Mouse (Mus musculus) skeletal muscle tissue, adult 2 months (tissue): ENCODE results near the gene Abca1.

Source experiments
- DNase-seq: peaks from one replicate; pipeline ENCODE4 v3.0.0-alpha.2; 2012; ENCODE audit warnings: low read depth, low spot score

The Abca1 gene

DNA sequence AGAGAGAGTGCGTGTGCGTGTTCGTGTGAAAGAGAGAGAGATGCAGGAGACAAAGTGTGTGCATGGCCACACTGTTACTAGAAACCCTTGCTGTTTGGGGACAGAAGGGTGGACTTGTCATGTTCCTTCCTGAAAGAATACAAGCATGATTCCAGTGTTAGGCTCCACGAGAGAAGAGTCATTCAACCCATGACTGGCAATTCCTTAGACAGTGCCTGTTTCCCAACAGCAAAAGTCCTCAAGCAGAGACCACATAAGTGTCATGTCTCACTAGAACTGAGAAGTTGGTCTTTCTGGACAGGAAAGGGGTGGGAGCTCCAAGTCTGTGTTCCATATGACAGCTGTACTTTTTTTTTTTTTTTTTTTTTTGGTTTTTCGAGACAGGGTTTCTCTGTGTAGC, 10.1 kb downstream of the Abca1 start:
- no peak for DNase-seq

DNA sequence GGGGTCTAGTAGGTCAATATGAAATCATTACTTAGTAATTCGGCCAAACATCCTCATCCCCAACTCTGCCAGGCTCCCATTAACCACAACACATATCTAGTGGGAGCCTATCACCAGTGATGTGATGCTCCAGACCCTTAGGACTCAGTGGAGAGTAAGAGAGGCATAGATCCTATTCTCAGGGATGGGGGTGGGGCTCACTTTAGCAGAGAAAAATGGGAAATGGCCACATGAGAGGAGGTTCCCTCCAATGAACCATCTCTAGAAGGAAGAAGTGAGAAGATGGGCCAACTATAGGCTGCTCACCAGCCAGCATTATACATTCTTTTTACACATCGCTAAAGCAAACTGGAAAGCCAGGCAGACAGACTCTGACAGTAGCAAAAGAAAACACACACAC, 10.9 kb downstream of the Abca1 start:
- no peak for DNase-seq

DNA sequence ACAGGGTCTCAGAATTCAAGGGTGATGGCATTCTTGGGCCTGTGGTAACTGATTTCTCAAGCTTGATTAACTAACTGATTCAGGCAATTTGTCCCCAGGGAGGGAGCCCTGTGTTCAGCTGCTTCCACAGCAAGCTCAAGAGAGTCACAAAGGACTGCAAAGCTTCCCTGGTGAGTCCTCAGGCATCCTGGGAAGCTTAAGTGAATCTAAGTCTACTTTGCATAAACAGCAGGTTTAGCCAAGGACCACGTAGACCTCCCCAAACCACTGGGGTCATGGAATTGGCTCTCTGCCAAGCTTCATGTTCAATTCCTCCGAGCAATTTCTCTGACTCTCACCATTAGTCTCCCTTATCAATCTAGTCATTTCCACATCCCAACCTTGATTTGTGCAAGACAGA, 12.2 kb downstream of the Abca1 start:
- peak; percentile 24 for DNase-seq

DNA sequence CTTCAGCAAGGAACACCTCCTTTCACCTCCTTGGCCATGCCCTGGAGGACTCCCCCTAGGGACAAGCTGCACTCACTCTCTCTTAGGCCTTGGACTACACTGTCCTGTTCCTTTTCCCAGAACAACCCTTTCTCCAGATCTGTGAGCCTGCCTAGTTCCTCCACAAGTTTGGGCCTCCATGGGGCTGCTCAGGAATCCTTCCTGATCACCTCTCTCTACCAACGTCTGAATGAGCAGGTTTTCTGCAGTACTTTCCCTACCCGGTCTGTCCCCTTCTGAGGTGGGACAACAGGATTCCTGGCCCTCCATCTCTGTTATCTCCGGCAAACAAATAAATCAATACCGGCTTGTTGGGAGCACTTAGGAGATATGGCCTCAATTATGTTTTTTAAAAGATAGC, 12.6 kb downstream of the Abca1 start:
- DNase-seq, result no peak

DNA sequence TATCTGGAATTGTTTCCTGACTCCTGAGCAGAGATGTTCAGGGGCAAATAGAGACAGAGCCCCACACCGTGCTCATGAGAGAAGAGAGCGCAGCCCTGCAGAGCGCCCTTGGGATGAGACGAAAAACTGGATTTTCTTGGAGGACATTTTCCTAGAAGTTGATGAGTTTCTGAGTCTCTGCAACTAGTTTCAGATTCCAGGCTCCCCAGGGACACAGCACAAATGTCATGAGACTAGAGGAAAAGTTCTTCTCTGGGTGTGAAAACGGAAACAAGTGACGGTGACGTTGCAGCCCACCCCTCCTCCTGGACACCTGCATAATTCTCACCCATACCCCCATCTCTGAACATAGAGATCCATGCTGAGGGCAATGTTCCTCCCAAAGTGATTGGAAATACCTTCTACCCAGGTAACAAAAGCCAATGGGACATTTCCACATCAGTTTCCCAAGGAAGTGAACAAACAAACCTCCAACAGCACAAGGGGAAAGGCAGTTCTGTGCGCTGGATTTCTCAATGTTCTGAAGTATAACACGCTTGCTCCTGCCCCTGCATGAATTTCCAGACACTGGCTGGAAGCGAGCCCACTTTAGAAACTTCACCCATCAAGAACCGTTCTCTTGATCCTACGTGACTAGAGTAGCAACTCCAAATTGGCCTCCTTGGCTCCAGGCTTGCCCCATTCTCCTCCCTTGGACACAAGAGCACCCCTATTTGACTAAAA, 13.3 kb downstream of the Abca1 start:
- no peak for DNase-seq

DNA sequence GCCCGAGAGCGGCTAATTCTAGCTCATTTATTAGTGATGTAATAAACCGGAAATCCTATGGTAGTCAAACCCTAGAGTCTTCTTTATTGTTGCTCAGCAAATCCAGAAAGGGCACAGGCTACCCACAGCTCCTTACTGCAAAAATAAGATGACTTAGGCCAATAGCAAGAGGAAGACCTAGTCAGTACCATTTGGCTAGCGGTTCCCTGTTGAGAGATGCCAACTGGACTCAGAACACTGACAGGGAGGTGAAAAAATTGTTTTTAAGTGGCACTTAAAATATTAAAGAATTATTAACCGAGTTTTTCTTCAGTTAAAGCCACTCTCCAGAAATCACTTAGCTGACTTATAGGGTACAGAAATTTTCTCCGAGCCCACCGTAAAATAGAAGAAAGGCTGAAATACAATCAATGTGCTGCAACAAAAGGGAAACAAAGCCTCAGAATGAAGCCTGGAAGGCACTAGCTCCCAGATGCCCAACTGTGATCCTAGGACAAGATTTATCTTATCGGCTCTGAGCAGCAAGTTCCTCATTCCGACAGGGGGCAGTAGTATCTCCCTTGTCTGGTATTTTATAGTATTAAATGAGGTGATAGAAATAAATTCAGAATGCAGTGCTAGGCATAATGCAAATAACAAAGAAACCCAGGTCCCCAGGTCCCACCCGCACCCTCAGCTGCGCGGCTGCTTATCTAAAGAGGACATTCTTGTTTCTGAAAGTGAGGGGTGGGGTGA, 14.1 kb downstream of the Abca1 start:
- DNase-seq, result no peak

DNA sequence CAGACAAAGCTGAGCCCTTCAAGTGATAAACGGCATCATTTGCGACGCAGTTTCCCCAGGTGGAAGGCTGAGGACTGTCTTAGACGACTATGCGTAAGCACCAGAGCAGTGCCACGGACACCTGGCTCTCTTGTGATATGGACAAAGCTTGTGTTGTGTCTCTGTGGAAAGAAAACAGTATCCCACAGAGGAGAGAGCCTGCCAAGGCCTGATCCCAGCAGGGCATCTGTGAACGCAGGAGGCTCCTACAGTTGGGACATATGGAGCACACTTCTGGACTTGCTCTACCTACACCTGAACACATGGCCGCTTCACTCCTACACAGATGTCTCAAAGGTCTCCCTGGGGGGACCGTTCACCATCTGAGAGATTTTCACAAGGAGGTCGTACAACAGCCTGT, 15.1 kb downstream of the Abca1 start:
- no peak for DNase-seq

DNA sequence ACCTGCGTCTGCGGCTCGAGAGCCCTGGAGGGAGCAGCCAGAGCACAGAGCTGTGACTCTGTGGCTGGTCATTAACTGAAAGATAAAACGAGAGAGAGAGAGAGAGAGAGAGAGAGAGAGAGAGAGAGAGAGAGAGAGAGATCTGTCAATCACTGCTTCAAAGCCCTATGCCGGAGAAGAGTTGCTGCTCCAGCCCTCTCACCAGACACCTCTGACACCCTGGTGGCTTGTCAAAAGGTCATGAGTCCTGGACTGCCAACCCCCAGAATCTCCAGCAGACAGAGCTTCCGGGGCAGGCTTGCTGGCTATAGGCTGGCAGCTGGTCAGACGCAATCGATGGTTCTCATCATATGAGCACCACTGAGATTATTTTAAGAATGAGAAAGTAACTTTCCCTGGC, 15.7 kb downstream of the Abca1 start:
- DNase-seq, result no peak

DNA sequence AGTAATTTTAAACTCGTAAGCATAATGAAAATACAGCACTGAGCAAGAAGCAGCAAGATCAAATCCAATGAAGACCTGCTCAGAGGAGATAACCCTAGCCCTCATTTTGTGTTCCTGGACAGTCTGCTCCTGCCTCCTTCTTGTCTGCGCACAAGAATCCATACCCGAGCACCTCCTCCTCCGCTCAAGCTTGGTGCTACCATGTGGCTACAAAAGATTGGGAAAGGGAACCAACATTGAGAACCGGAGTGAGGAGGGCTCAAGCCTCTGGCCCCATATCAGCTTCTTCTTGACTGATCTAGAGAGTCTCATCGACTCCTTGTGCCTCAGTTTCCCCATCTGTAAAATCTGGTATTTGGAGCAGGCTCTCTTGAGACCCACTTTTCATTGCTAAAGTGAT, 19.0 kb downstream of the Abca1 start:
- DNase-seq, result no peak

DNA sequence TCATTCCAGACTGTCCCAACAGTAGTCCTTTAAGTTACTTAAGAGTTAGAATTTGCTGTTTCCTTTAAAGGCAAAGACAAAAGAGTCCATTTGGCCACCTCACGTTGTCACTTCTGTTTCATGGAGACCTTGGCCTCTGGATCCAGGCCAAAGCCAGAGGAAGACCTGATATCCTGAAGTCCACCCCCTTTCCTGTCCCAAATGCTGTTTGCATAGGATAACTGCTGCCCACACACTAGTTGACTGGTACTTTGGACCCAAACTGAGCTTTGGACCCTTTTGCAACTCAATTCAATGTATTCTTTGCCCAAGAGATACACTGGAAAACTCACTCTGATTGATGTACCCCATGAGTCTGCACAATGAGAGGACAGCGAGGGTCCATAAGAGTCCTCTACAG, 20.2 kb downstream of the Abca1 start:
- no peak for DNase-seq

DNA sequence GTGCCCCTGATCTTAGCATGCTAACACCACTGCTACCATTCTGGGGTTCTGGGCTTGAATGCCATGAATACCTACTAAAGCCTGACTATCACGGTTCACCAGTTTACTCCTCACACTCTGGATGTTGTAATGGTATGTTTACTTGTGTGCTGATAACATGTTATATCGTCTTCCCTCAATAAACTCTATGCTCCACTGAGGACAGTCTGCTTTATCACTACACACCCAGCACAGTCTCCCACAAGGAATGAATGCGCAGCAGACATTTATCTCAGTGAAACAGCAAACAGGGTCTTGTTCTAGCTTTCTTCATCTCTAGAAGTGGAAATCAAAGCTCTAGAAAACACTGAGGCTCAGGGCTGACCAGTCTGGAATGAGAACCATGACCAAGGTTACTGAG, 20.7 kb downstream of the Abca1 start:
- no peak for DNase-seq

DNA sequence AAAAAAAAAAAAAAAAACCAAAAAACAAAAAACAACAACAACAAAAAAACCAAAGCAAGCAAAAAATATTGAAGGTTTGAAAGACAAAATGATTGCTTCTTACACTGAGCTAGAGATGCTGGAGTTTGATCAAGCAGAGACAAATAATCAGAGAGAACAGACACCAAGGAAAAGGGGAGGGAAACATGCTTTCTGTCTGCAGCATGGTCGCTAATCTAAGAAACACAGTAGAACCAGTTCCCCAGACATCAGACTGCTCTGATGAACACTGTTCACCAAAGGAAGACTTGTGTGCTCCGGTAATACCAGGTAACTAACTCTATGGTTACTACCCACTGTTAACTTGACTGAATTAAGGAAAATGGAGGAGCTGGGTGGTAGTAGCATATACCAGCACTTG, 22.6 kb downstream of the Abca1 start:
- no peak for DNase-seq

DNA sequence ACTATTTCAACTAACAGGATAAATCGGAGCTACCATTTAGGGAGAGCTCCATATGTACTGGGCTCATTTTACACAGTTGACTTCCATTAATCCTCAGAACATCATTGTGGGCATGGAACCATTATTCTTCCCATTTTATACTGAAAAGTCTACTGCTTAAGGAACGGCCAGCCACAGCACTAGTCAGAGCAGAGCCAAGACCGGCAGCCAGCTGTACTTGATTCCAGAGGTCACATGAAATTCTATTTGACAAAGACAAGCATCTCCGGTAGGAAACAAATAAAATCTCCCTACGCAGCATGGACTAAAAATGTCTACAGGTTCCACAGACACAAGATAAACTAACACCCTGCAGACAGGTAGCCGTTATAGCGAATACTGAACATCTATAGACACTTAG, 24.9 kb downstream of the Abca1 start:
- no peak for DNase-seq

DNA sequence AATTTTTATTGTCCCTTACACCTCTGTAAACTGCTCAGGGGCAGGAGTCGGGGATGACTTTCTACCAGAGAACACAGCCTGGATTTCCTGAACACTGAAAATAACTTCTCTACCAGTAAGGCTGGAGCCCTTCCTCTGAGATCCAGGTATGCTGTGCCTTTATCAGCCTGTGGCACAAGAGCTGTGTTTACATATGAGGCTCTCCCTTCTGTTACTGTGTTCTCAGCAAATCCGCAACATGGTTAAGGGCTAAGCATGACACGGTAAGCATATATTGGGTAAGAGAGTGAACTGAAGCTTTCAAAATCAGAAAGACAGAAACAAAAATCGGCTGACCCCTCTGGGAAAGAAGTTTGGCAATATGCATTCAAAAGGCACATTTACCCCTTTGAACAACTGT, 25.7 kb downstream of the Abca1 start:
- no peak for DNase-seq

DNA sequence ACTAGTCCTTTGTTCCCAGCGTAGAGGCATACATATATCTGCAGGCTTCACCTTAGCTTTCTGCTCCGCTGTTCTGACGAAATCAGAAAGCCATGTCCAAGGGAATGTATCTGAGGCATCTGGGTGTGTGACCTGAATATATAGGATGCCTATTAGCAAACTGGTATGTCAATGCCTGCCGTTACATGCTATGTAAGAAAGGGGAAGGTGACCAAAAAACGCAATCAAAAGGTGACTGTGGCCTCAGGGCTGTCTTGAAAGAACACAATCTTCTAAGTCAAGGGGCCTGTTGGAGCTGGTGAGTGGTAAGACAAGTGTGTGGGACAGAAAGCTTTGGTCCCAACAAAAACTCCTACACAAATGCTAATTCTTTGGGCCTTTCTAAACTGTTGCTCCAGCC, 28.2 kb downstream of the Abca1 start:
- no peak for DNase-seq

DNA sequence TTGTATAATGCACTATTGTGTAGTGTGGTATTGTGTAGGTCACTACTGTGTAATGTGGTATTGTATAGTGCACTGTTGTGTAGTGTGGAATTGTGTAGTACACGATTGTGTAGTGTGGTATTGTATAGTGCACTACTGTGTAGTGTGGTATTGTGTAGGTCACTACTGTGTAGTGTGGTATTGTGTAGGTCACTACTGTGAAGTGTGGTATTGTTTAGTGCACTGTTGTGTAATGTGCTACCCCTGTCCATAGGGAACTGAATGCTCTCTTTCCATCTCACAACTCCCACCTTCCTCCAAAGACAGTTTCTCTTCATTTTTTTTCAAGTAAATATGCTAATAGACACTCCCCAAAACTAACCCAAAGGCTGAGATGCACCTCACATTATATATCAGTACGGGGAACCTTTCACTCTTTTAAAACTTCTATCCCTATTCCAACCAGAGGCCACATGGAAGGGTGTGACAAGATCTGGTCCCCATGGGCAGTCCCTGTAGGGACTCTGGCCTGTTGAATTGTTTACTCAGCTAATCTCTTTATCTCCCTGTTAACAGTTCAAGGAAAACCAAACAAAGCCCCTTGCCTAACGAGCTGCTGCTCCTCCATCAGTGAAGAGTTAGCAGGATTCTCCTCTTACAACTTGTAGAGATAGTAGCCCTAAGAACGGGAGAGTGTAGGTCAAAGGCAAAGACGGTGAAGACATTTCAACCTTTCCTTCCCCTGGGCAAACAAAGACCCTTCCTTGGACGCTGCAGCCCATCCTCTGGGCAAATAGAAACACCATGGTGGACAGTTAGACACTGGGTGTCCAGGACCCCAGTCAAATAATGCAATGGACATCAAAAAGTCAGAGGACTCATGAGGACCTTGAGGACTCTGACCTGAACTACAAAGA, 28.8 kb downstream of the Abca1 start:
- DNase-seq, result no peak

DNA sequence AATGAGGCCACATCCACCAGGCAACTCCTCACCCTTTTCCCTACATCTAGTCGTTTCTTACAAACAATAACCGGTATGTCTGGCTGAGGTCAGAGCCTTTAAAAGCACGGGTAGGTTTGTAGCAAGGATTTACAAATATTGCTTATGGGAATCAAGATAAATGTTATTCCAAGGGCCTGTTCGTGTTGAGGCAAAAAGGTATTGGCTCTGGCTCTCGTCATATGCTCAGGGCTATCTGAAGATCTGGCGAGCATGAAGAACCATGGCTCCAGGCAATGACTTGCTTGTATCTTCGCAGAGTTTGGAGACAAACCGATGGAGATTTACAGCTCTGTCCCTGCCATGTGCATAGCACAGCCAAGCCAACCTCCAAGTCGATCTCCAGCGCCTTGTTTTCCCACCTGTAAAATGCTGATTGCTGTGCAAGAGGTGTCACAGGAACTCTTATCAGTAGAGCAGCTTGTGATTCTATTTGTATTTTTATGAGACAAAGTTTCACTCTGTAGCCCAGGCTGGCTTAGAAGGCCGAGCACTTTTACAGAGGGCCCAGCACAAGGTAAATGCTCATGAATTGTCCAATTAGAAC, 29.9 kb downstream of the Abca1 start:
- DNase-seq, result no peak

DNA sequence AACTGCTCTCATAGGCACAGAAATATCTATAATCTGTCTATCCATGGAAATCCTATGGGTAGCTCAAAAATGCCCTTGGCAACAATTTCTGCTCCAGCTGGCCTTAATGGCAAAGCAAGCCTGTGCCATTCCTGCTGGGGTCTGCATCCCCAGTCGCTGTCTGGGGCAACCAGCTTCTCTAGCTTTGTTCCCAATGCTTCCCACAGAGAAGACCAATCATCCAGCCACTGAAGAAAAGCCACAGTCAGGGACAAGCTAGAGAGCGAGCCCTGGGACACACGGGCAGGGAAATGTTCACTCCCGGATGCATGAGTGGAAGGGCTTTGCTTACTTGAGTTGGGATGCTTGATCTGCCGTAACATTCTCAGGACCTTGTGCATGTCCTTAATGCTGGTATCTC, 32.4 kb downstream of the Abca1 start:
- DNase-seq, result no peak

DNA sequence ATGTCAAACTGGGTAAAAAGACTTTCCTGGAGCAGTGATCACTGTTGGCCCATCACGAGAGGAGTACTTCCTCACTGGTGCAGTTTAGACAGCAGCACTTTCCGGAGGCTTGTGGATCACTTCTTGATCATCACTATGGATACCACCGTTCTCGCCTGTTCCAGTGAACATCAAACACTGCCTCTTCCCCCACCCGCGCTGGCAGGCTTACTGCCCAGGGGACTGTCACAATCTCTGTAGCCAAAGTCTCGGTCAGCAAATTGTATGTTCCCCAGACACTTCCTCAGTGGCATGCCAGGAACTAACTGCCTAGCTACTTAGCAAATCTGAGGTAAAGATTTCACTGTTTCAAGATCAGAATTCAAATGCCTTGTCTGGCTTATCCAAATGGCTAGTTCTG, 32.9 kb downstream of the Abca1 start:
- no peak for DNase-seq

DNA sequence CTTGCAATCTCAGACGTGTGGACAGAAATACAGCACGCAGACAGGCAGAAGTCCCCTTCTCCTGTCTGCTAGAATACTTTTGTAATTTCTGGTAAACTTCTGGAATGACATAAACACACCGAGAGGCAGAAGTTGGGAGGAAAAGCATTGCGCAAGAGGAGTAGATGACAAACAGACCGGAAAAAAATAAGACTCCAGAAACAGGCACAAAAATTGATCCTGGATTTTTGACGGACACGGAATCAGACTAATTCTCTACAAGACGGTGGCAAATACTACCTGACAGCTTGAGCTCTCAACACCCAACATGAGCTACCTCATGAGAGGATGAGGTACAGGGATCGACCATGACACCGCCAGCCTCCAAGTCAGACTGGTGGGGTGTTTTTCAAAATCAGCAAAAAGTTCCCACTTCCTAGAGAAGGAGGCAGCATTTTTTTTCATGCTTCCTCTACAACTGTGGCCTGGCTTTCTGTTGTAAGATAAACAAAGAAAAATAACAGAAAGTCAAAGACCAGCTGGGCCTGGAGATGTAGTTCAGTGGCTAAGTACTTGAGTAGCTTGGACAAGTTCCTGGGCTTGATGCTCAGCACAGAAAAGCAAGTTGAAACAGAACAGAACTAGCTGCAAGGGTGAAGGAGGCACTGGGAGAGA, 34.7 kb downstream of the Abca1 start:
- DNase-seq, result no peak

DNA sequence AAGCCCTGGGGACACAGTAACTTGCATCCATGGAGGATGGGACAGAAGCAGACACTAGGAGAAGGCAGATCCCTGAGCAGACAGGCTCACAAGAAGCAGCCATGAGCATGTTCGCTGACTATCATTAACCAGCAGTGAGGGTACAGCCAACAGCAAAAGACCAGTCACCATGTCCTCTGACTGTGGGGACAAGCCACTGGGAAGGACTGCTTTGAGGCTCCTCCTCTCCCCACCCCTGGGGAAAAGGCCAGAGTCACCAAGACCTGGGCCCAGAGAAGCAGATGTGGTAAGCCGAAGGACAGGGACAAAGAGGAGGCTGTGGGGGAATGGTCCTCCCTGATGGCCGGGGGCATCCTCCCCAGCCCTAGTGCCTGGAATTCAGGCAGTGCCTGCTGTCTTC, 37.4 kb downstream of the Abca1 start:
- no peak for DNase-seq
